Mouse (Mus musculus): ENCODE measurements around the gene Fam57a.
A peak's percentile ranks its signal among the peaks of the same experiment; 100 is the strongest.

Fam57a gene

DNA sequence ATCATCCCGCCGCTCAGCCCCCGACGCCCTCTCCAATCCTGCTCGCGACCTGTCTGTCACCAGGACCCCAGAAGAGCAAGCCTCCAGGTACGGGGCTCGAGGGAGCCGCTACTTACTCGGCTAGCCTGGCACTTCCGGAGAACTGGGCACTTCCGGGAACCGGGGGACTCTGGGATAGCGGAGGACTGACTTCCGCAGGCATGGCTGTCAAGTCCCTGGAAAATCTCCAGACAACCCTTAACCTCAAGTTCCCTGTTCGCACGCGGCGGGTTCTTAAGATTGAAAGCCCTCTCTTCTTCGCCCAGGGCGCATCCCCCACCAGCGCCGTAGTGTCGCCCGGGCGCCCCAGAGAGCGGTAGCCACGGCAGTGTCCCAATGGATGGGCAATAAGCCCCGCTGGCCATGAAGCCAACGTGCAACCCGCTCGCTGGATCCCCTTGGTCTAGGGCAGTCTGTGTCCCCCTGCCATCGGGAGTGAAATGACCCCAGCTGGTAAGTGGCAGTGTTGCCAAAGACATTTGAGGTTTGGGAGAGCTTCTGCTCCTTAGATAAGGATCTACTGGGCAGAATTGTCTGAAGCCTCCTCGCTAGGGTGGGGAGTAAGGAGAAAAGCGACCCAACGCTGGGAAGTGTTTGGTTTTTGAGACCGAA, at the start of gene Fam57a, which contains the start of gene Vps53:
Fam57a (plus strand) TSS at position 177 of the 651 bp plus-strand sequence.
Vps53 (minus strand) TSS at position 153 of the 651 bp plus-strand sequence.
- peak; percentile 64 to 89 for DNase-seq (ENCODE audit: low spot score in 2 of 2)

GRCm38 (mm10) chr11:76130859-76131258, 48.6 kb upstream of the Fam57a start:
- DNase-seq (ENCODE audit: low spot score in 2 of 2) = no peak

- DNase-seq (ENCODE audit: low spot score in 2 of 2) = no peak
Observed at GRCm38 (mm10) chr11:76135641-76136437, 43.6 kb upstream of the Fam57a start.

DNA sequence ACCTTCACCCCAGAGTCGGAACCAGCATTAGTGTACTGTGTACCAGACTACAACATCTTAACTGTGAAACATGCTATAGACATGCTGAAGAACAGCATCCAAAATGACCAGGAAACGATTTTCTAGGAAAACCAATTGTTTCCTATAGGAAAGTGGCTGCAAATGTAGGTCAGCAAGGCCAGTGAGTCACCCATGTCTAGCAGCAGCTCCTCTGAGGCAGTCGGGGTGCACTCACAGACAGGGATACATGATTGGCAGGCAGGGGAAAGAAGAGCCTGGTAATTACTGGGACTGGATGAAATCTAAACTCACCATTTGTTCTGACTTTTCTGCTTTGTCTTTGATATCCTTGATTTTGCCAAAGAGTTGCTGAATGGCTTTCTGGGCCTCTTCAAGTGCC, 41.5 kb upstream of the Fam57a start:
- no peak for DNase-seq (ENCODE audit: low spot score in 2 of 2)

- no peak for DNase-seq (ENCODE audit: low spot score in 2 of 2)
Observed at GRCm38 (mm10) chr11:76144386-76144785, 35.1 kb upstream of the Fam57a start.

GRCm38 (mm10) chr11:76145169-76145568, 34.3 kb upstream of the Fam57a start:
- no peak for DNase-seq (ENCODE audit: low spot score in 2 of 2)

DNA sequence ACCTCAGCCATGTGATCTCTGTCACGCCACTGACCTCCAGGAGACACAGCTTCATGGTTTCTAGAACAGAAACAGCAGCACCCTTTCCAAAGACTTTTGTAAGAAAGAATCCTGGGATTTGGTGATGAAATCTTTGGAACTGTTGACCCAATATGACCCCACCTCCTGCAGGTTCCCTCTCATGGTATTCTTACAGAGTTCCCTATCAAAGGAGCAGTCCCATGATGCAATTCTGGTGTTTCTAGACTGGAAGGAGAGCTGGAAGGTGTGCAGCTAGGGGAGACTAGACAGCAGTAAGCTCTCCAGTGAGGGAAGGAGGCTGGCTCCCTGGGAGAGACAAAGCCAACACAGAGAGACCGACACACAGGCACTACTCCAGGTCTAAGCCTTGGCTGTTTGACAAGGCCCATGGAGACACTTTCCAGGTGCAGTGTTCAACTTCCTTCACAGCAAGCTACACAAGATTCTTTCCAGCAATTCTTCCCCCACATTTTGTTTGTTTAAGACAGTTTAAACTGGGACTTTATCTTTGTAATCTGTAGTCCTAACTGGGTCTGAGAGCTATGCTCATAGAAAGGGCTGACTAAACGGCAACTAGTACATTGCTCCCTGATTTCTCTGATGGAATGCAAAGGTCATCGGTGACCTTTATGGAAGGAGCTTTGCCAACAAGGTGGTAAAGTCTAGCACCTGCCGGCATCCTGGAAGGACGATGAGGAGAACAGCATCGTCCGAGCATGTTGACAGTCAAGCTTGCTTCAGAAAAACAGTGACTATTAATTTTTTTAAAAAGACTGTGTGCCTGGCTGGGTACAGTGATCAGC, 33.1 kb upstream of the Fam57a start:
- DNase-seq (ENCODE audit: low spot score in 2 of 2) = no peak

- DNase-seq (ENCODE audit: low spot score in 2 of 2) = peak; percentile 17 to 36
Observed at GRCm38 (mm10) chr11:76148055-76149008, 31.1 kb upstream of the Fam57a start.

GRCm38 (mm10) chr11:76150980-76151379, 28.5 kb upstream of the Fam57a start:
- no peak for DNase-seq (ENCODE audit: low spot score in 2 of 2)

DNA sequence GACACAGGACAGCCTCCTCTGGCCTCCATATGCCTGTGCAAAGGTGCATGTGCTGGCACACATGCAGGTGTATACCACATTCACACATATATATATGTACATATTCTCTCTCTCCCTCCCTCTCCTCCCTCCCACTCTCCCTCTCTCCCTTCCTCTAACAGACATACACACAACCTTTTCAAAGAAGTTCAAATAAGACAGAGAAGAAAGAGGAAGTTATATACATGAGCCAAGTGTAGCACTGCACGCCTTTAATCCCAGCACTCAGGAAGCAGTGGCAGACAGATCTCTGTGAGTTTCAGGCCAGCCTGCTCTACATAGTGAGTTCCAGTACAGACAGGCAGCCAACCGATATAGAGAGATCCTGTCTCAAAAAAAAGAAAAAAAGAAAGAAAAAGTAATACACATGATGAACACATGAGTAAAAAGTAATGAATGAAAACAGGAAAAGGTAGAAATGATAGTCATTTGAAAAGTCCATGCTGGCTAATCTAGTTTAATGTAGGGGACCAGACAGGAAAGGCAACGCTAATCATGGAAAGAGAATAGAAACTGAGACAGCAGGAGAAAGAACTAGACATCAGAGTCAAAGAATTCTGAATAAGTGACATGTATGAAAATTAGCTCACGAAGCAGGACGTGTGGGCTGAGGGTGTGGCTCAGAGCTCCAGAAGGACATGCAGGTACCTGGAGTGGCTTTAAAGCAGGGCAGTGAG, 26.1 kb upstream of the Fam57a start:
- DNase-seq (ENCODE audit: low spot score in 2 of 2) = no peak

DNA sequence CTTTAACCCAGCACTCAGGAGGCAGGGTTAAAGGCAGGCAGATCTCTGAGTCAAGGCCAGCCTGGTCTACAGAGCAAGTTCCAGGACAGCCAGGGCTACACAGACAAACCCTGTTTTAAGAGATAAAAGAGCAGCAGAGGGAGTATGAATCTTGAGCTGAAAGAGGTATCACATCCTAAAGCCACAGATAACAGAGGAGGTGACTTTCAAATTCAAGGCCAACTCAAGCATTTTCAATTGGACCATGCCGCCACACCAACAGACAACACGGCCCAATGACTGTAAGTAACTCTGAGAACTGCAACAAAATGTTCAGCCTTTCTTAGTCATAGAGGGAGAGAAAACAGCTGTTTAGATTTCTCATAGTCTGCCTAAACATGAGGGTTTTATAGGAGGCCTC, 25.3 kb upstream of the Fam57a start:
- DNase-seq (ENCODE audit: low spot score in 2 of 2) = no peak

- DNase-seq (ENCODE audit: low spot score in 2 of 2) = no peak
Observed at GRCm38 (mm10) chr11:76154861-76155260, 24.6 kb upstream of the Fam57a start.

DNA sequence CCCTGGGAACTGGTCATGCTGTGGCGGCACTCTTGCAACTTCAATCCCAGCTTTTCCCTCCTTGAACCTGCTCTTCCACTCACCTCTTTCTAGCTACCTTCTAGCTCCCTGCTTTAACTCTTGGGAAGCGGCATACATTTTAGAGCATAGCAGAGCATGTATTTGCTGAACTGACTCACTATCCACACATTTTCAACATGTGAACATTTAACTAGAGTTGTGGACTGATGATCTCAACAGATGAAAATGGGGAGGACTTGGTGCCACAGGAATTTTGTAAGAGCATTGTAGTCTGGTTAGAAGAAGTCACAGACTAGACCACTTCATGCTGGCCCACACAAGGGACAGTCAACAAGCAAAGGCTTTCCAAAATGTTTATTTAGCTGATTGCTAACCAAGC, 21.1 kb upstream of the Fam57a start:
- DNase-seq (ENCODE audit: low spot score in 2 of 2) = no peak

- no peak for DNase-seq (ENCODE audit: low spot score in 2 of 2)
Observed at GRCm38 (mm10) chr11:76160251-76160650, 19.2 kb upstream of the Fam57a start.

DNA sequence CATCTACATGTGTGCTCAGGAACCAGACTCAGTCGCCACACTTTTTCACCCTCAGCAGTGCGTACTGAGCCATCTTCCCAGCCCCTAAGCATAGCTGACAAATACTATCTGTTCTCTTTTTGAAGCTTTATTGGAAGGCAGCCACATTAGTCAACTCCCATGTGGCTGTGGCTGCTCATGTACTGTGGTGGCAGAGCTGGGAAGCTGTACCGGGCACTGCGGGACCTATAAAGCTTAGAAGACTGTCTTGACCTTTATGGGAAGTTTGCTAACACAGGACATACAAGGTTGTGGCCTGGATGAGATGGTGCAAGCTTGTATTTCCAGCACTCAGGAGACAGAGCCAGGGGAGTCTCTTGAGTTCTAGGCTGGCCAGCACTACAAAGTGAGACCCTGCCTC, 12.8 kb upstream of the Fam57a start:
- DNase-seq (ENCODE audit: low spot score in 2 of 2) = no peak

DNA sequence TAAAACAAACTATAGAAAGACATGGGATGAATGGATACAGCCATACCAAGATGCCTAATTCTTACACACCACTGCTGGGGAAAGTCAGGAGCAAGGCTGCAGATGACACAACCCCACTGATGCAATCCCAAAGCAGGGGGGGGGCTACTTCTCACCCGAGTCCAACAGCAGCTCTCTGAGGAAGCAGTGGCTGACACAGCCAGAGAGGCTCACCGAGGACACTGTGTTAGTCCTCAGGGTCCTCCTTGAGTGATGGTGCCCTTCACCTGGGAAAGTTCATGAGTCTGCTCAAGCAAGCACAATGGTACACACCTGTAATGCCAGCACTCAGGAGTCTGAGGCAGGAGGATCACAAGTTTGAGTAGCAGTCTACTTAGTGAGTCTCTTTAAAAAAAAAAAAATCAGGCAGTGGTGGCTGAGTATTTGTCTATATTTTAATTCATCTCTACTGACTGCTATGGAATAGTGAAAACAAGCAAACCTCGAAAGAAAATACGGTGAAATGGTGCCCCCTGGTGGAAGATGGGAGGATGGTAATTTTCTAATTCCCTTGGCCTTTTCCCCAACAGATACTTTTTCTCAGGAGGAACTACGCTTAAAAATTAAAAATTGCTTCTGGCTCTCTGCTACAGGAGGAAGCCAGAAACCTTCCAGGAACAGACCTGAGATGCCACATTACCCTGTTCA, 12.2 kb upstream of the Fam57a start:
- DNase-seq (ENCODE audit: low spot score in 2 of 2) = peak in 1 of 2 experiments; percentile 74

GRCm38 (mm10) chr11:76168976-76169375, 10.5 kb upstream of the Fam57a start:
- DNase-seq (ENCODE audit: low spot score in 2 of 2) = no peak

DNA sequence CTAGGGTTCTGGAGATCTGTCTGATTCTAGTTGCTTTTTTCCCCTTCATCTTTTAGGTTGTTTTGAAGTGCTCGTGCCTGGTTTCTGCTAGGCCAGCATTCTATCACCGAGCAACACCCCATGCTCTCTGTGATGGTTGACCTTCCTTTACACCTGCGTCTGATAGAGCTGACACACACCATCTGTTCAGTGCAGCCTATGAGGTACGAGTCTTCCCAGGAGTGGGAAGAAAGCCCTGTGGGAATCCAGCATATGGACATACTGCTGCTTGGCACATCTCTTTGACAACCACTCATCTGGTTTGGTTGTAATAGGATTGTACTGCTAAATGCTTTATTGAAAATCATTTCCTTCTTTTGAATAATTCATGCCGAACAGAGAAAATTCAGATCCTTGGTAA, 9.3 kb upstream of the Fam57a start:
- DNase-seq (ENCODE audit: low spot score in 2 of 2) = no peak

DNA sequence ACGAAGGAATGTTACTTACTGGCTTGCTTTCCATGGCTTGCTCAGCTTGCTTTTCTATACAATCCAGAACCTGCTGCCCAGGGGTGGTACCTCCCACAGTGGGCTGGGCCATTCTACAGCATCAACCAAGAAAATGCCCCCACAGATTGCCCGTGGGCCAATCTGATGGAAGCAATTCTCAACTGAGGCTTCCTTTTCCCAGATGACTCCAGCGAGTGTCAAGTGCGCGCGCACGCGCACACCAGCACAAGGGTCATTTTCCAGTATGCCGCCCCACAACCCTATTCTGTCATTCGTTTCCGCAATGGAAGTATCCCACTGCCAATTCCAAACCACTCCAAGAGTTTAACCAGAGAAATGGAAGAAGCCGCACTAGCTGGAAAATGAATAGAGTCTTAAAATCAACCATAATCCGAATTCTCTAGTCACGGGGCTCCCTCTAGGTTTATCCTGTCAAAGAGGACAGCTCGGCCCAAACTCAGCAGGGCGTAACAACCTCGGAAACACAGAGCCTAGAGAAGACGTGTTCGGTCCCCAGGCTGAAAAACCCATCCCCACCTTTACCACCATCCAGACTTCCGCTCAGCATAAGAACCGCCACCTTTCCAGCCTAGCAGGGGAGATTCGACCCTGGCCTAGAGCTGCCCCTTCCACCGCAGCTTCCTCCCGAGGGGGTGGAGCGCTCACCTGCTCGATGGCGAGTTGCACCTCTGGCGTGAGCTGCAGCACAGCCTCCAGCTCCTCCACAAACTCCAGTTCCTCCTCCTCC, 561 bp upstream of the Fam57a start:
- peak; percentile 32 to 54 for DNase-seq (ENCODE audit: low spot score in 2 of 2)
